Mouse (Mus musculus) C2C12 (cell line): ENCODE results near the gene Tlcd1. TPM values are rescaled to one million over a fixed set of nuclear protein-coding genes. Genes with fewer than 3 reads are reported as not detected.

ENCODE experiments used
- H3K27me3 ChIP-seq: one replicate; pipeline ENCODE4 v1.6.1; 2011; ENCODE audit not compliant: control insufficient read depth, insufficient read depth, insufficient read length
- H3K36me3 ChIP-seq: one replicate; pipeline ENCODE4 v1.6.1; 2011; ENCODE audit not compliant: control insufficient read depth, insufficient read depth
- H3K4me3 ChIP-seq: one replicate; pipeline ENCODE4 v1.5.1; 2011; ENCODE audit warnings: mild to moderate bottlenecking, control low read depth; ENCODE audit not compliant: poor library complexity, insufficient read depth, severe bottlenecking
- H3K79me2 ChIP-seq: one replicate; pipeline ENCODE4 v1.6.1; 2011; ENCODE audit not compliant: control insufficient read depth, insufficient read depth
- H3K79me3 ChIP-seq: one replicate; pipeline ENCODE4 v1.6.1; 2011; ENCODE audit warnings: low read depth, control low read depth
- H3ac ChIP-seq: one replicate; pipeline ENCODE3; 2011; ENCODE audit warnings: low read depth; ENCODE audit not compliant: control insufficient read depth, insufficient read length
- CEBPB ChIP-seq: IDR thresholded peaks from one replicate; pipeline ENCODE4 v1.6.1; 2011; ENCODE audit warnings: low read depth, mild to moderate bottlenecking, control low read depth, moderate library complexity
- CTCF ChIP-seq: IDR thresholded peaks from one replicate; pipeline ENCODE4 v1.5.1; 2011; ENCODE audit not compliant: control insufficient read depth, insufficient read depth, insufficient read length
- FOSL1 ChIP-seq: IDR thresholded peaks from one replicate; pipeline ENCODE4 v1.8.0; 2011; ENCODE audit warnings: mild to moderate bottlenecking, low read length; ENCODE audit not compliant: poor library complexity, insufficient read depth, severe bottlenecking
- MAX ChIP-seq: IDR thresholded peaks from one replicate; pipeline ENCODE4 v1.6.1; 2011; ENCODE audit warnings: mild to moderate bottlenecking, control low read depth
- MYOD1 ChIP-seq: IDR thresholded peaks from one replicate; pipeline ENCODE4 v1.6.1; 2011; ENCODE audit warnings: low read depth; ENCODE audit not compliant: control insufficient read depth, insufficient read length
- MYOG ChIP-seq: IDR thresholded peaks from one replicate; pipeline ENCODE4 v1.6.1; 2011; ENCODE audit not compliant: control insufficient read depth, insufficient read length; ENCODE audit errors: extremely low read depth
- USF1 ChIP-seq: IDR thresholded peaks from one replicate; pipeline ENCODE4 v1.6.1; 2011; ENCODE audit warnings: low read depth, mild to moderate bottlenecking, control low read depth, moderate library complexity
- polyA plus RNA-seq: library from polyadenylated mRNA; unstranded; fragments of >200 nt; fragmentation: generic; extraction: Trizol; gene quantifications from one replicate; pipeline ENCODE4 v1.2.1, GENCODE M21; 2012; ENCODE audit warnings: missing spikeins

Tlcd1 gene
- polyA plus RNA-seq, 1 experiment, result 15.9 TPM

DNA sequence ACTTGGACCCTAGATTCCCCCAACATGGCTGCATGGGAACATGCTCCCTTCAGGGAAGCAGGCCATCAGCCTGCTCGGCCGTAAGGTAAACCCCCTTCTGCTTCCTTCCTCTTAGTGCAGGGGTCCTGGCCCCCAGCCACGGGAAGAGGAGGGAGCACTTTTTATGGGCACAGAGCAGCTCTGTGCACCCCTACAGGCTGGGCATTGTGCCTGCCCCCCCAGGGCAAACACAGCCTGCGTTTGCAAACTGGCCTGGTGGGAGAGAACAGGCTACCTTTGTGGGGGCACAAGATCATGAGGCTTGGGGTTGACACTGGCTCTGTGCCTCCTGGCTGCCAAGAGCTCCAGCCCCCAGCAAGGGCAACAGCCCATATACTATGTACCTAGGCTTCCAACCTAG lies 14.5 kb upstream of the Tlcd1 start:
- H3K79me3 ChIP-seq, result peaks cover 49% of the 10 kb centered on the region
- TF ChIP-seq CTCF, result no peak
- TF ChIP-seq MYOG, result no peak
- no peak for TF ChIP-seq MAX
- TF ChIP-seq FOSL1, result no peak
- no peak for TF ChIP-seq CEBPB
- no peak for TF ChIP-seq MYOD1
- no peak for TF ChIP-seq USF1
- H3K27me3 ChIP-seq, result no peaks in the 10 kb centered on the region
- no peak overlapping the region for H3ac ChIP-seq
- peaks cover 66% of the 10 kb centered on the region for H3K79me2 ChIP-seq
- H3K4me3 ChIP-seq, result no peak overlapping the region
- H3K36me3 ChIP-seq, result peaks cover 62% of the 10 kb centered on the region

DNA sequence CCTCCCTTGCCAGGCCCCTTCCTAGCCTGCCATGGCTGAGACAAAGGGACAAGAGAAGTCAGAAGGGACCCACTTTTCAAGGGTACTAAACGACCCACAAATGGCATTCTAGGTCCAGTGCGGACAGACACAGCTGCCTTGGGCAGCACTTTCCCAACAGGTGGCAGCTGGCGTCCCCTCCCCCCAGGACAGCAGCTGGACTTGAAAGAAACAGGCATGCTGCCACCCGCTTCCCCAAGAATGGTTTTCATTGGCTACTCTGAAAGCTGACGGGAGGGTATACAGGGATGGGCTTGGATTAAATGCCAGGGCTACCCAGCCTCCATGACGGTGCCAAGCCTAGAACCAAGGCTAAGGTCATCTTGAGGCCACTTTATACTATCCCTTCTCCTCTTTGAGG lies 14.0 kb upstream of the Tlcd1 start:
- H3K36me3 ChIP-seq, result peaks cover 56% of the 10 kb centered on the region
- TF ChIP-seq MYOG, result peak; percentile 80
- no peak for TF ChIP-seq CEBPB
- TF ChIP-seq MYOD1, result peak; percentile 95
- H3K79me2 ChIP-seq, result peaks cover 62% of the 10 kb centered on the region
- no peak overlapping the region for H3K4me3 ChIP-seq
- peaks cover 47% of the 10 kb centered on the region for H3K79me3 ChIP-seq
- H3ac ChIP-seq, result no peak overlapping the region
- no peaks in the 10 kb centered on the region for H3K27me3 ChIP-seq

DNA sequence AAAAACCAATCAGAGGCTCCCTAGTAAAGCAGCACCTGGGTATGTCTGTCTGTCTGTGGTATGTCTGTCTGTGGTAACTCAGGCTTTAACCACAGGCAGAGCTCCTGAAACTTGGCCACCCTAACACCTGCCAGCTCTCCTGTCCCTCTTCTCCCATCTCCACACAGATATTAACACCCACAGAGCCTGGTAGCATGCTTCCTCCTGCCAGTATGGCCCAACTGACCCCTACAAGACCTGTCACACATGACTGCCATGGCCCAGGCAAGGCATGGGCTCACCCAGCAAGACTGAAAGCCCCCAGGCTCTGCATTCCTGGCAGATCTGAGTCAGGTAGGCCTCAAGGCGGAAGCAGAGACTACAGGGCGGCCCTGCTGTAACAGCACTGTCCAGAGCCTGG lies 13.5 kb upstream of the Tlcd1 start:
- peak overlapping the region; percentile 94 for H3K4me3 ChIP-seq
- H3ac ChIP-seq, result peak overlapping the region; percentile 9
- peaks cover 44% of the 10 kb centered on the region for H3K79me3 ChIP-seq
- no peaks in the 10 kb centered on the region for H3K27me3 ChIP-seq
- TF ChIP-seq USF1 (no peak), MYOD1 (peak; percentile 55)
- H3K79me2 ChIP-seq, result peaks cover 57% of the 10 kb centered on the region
- H3K36me3 ChIP-seq, result peaks cover 51% of the 10 kb centered on the region

DNA sequence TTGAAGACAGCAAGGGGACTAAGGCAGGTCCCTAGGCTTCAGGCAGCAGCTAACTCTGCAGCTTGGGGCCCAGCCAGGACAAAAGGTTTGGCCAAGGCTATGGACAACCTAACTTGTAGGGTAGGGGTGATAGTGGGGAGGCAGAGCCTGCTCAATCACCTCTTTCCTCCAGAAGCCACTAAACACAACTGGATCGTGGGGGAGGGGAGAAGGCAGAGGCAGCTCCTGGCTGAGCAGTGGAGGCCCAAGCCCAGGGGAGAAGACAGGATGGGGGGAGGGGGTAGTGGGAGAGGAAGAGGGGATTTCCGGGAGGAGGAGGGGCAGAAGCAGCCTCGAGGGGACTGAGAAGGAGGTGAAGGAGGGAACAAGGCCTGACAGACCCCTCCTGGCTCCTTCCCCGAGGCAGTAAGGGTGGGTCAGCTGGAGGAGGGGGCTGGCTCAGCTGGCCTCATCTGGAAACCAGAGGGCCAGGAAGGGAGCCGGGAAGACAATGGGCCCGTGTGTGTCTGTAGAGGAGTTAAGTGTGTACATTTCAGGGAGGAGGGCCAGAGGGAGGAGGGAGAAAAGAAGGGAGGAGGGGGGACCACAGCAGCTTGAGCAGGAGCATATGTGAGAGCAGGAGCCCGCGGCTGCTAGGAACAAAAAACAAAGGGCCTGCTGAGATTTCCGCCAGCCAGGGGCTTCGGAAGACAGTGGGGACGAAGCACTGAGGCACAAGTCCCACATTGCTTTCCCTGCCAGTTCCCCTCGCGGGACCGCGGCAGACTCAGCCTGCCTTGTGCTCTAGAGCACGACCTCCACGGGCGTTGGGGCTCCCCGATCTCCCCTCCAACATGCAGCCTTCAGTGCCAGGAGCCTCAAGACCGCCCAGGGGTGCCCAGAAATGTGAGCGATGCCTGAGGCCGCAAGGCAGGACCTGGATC lies 12.6 kb upstream of the Tlcd1 start:
- peak overlapping the region; percentile 94 for H3ac ChIP-seq
- H3K27me3 ChIP-seq, result no peaks in the 10 kb centered on the region
- H3K79me3 ChIP-seq, result peaks cover 38% of the 10 kb centered on the region
- H3K79me2 ChIP-seq, result peaks cover 48% of the 10 kb centered on the region
- H3K36me3 ChIP-seq, result peaks cover 42% of the 10 kb centered on the region
- TF ChIP-seq MYOD1, result no peak
- TF ChIP-seq MYOG, result no peak
- TF ChIP-seq MAX, result no peak
- no peak for TF ChIP-seq CEBPB
- peak overlapping the region; percentile 94 for H3K4me3 ChIP-seq

DNA sequence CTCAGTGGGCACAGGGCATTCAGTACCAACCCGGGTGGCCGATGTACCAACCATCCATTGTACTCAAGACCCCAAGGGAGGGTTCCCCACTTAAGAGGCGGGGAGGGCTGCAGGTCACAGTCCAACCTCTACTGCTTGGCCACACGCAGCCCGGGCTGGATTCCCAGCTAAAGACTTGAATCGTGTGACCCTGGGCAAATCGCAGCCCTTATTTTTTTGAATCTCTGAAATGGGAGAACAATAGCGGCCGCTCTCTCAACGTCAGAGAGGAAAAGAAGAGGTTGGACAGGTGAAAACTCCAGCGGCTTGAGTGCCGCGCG lies 11.9 kb upstream of the Tlcd1 start:
- TF ChIP-seq CEBPB (no peak), USF1 (no peak), MYOG (no peak), MAX (no peak), FOSL1 (no peak), MYOD1 (no peak), CTCF (no peak)
- no peaks in the 10 kb centered on the region for H3K27me3 ChIP-seq
- peaks cover 37% of the 10 kb centered on the region for H3K36me3 ChIP-seq
- H3K4me3 ChIP-seq, result peak overlapping the region; percentile 94
- peak overlapping the region; percentile 94 for H3ac ChIP-seq
- peaks cover 47% of the 10 kb centered on the region for H3K79me2 ChIP-seq
- H3K79me3 ChIP-seq, result peaks cover 38% of the 10 kb centered on the region
